Mouse (Mus musculus) heart, adult 2 months (tissue): ENCODE data around the gene Calml3.

Source experiments
- CTCF ChIP-seq: fragments of 200-600 bp; IDR thresholded peaks from 2 replicates; pipeline ENCODE4 v1.8.1; 2022; ENCODE audit warnings: antibody characterized with exemption, mild to moderate bottlenecking, moderate library complexity
- EP300 ChIP-seq: fragments of 200-500 bp; IDR thresholded peaks from 2 replicates; pipeline ENCODE4 v1.6.1; 2011; ENCODE audit warnings: low read depth, low read length, control low read depth; ENCODE audit not compliant: insufficient read depth
- POLR2A ChIP-seq: fragments of 200-500 bp; IDR thresholded peaks from 2 replicates; pipeline ENCODE4 v1.6.1; 2011; ENCODE audit warnings: mild to moderate bottlenecking, low read depth, low read length, control low read depth; ENCODE audit not compliant: insufficient read depth

DNA sequence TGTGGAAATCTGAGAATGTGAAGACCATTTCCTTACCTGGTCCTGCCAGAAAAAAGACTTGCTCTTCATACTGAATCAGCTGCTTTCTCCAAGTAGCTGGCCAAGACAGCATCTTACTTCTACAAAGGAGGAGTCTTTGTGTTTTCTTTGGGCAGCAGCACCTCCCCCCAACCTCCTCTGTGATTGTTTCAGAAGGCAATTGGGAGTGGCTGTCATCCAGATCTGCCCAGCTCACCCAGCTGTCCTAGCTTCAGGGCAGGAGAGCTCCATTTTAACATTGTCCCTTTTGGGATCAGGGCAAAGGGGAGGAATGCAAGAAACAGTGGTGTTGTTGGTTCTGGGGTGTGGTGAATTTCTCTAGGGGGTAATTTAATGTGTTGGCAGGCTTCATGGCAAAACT, 37.0 kb downstream of the Calml3 start:
- TF ChIP-seq CTCF (no peak), POLR2A (no peak), EP300 (no peak)
